Mouse (Mus musculus) liver, embryonic 12.5 days (tissue): ENCODE measurements at regions not wholly inside any gene's neighbourhood (a gene's known extent, or its start where the extent isn't known, plus 50 kb on each side); places are given as distances from the start of the nearest gene placed in this dataset.

Source experiments
- ATAC-seq: fragments of 200-750 bp; cut with Nextera tagmentation; 2 replicates; pipeline ENCODE4 v1.8.0; 2017; ENCODE audit warnings: moderate number of reproducible peaks, mild to moderate bottlenecking, moderate library complexity
- H3K27ac ChIP-seq: fragments of 300-500 bp; sonication (generic); 2 replicates; pipeline ENCODE4 v1.5.1; 2016; ENCODE audit warnings: mild to moderate bottlenecking
- H3K27me3 ChIP-seq: fragments of 300-500 bp; sonication (generic); replicated peaks from 2 replicates; pipeline ENCODE4 v1.6.1; 2016; ENCODE audit warnings: mild to moderate bottlenecking, moderate library complexity
- H3K36me3 ChIP-seq: fragments of 300-500 bp; sonication (generic); 2 replicates; pipeline ENCODE4 v1.6.1; 2016; ENCODE audit warnings: mild to moderate bottlenecking, moderate library complexity
- H3K4me1 ChIP-seq: fragments of 300-500 bp; sonication (generic); 2 replicates; pipeline ENCODE4 v1.6.1; 2016
- H3K4me2 ChIP-seq: fragments of 300-500 bp; sonication (generic); 2 replicates; pipeline ENCODE4 v1.6.1; 2016; ENCODE audit warnings: mild to moderate bottlenecking, moderate library complexity
- H3K4me3 ChIP-seq: fragments of 300-500 bp; sonication (generic); 2 replicates; pipeline ENCODE4 v1.5.1; 2016; ENCODE audit warnings: mild to moderate bottlenecking, moderate library complexity
- H3K9ac ChIP-seq: fragments of 300-500 bp; sonication (generic); 2 replicates; pipeline ENCODE4 v1.6.1; 2016; ENCODE audit warnings: mild to moderate bottlenecking, moderate library complexity
- H3K9me3 ChIP-seq: fragments of 300-500 bp; sonication (generic); replicated peaks from 2 replicates; pipeline ENCODE4 v1.6.1; 2016; ENCODE audit warnings: mild to moderate bottlenecking, moderate library complexity
- WGBS: fragments of 180-500 bp; shearing (Covaris S2); methylation state at CpG from one replicate; pipeline ENCODE4 v1.1.7; 2016; ENCODE audit not compliant: insufficient replicate concordance; 5-methylcytosine and 5-hydroxymethylcytosine counted together

GRCm38 (mm10) chr2:167744080-167744479, 54.5 kb upstream of the Tmem189 start:
- Histone ChIP-seq H3K9ac (no peak overlapping the region), H3K4me3 (no peak overlapping the region), H3K4me1 (peaks cover 36% of the 10 kb centered on the region), H3K27me3 (0 out of 2 replicates have a peak, but pooled peaks cover 2% of the 10 kb centered on the region), H3K27ac (no peak overlapping the region), H3K4me2 (no peak overlapping the region), H3K36me3 (no peaks in the 10 kb centered on the region), H3K9me3 (no peaks in the 10 kb centered on the region)
- WGBS, result 64% methylated on average over 1 of the region's 1 CpGs
- no peak for ATAC-seq

GRCm38 (mm10) chr2:167742479-167742878, 52.9 kb upstream of the Tmem189 start:
- Histone ChIP-seq H3K4me1 (peaks cover 34% of the 10 kb centered on the region), H3K36me3 (no peaks in the 10 kb centered on the region), H3K27me3 (0 out of 2 replicates have a peak, but pooled peaks cover 2% of the 10 kb centered on the region), H3K27ac (no peak overlapping the region), H3K9ac (no peak overlapping the region), H3K9me3 (no peaks in the 10 kb centered on the region), H3K4me2 (no peak overlapping the region), H3K4me3 (no peak overlapping the region)
- no peak for ATAC-seq
- WGBS, result 62% methylated on average over 6 of the region's 6 CpGs

DNA sequence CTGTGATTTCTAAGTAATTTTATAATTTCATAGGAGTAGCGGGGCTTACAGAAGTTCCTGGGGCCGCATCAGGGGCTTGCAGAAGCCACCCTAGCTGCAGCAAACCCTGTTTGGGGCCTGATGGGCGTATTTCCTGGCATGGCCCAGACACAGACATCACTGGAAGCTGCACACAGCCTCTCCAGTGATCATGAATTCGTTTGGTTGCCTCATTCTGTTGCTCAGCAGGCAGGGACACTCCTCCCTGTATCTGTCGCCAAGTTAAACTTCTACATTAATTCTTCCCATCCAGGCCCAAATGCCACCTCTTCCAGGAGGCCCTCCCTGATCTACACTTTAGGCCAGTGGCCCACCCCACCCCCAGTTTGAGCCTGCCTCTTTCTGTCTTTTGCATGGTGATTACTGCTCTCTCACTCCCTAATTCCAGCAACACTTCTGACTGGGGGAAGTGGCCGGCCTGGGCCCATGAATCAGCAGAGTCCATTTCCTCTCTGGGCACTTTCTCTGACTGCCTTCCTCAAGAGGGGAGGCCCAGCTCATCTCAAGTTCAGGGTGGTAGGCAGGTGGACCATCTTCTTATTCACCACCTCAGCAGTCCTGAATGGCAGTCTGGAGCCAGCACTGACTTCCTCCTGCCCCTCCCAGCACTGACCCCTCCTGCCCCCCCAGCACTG, 51.0 kb upstream of the Tmem189 start:
- Histone ChIP-seq H3K27me3 (0 out of 2 replicates have a peak, but pooled peaks cover 2% of the 10 kb centered on the region), H3K9ac (no peak overlapping the region), H3K4me3 (no peak overlapping the region), H3K4me1 (peaks cover 17% of the 10 kb centered on the region; the same call in 1 of the 2 replicates), H3K4me2 (no peak overlapping the region), H3K36me3 (no peaks in the 10 kb centered on the region), H3K9me3 (no peaks in the 10 kb centered on the region), H3K27ac (0 out of 2 replicates have a peak overlapping the region, but pooled peaks have one; percentile 12)
- 30% methylated on average over 6 of the region's 6 CpGs for WGBS
- no peak; the same call in 1 of the 2 replicates for ATAC-seq
